Mouse (Mus musculus): ENCODE measurements around the gene Haus6. TPM values are rescaled to one million over a fixed set of nuclear protein-coding genes. Genes with fewer than 3 reads are reported as not detected.
"Not testable (repeated sequence)": the region's sequence is repeated elsewhere in the genome, so short reads cannot be mapped to it uniquely, and the experiment has no call there.

Gene Haus6
- total and polyA plus RNA-seq, 3 experiments = 37.2 to 52.7 (median 42.9) TPM

DNA sequence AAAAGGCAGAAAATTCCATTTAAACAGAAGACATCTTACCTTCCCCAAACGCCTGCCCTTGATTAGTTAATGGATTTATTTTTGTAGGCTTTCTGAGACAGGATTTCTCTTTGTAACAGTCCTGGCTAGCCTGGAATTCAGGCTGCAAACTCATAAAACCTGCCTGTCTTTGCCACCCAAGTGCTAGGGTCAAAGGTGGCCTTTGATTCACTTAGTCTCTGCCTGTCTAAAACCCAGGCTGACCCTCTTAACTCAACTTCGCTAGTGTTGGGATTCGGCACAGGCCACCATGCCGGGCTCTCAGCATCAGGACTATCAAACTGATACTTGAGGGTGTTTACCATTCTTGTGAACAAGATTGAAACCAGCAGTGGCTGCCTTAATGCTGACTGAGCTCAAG is 20.0 kb upstream of the Haus6 start:
- ATAC-seq (ENCODE audit: extremely low read depth, insufficient number of reproducible peaks, low FRiP score, poor library complexity, severe bottlenecking) = no peak
- Histone ChIP-seq H3K9me3 (replicated peaks) (0 out of 2 replicates have a peak, but pooled peaks cover 2% of the 10 kb centered on the region), H3K4me3 (ENCODE audit: low read depth, low read length) (no peak overlapping the region), H3K36me3 (replicated peaks) (no peaks in the 10 kb centered on the region), H3K4me1 (ENCODE audit: insufficient read depth, low read depth, low read length) (no peaks in the 10 kb centered on the region), H3K27me3 (ENCODE audit: insufficient read depth, low read length) (peaks cover 8% of the 10 kb centered on the region; the same call in 1 of the 2 replicates)
- TF ChIP-seq GATA2 (IDR thresholded peaks at IDR 0.05; ENCODE audit: borderline replicate concordance, low read depth, low read length) (no peak), TAL1 (conservative IDR thresholded peaks at IDR 0.05; ENCODE audit: low read depth, low read length) (no peak)
- DNase-seq (ENCODE audit: low spot score) = no peak

DNA sequence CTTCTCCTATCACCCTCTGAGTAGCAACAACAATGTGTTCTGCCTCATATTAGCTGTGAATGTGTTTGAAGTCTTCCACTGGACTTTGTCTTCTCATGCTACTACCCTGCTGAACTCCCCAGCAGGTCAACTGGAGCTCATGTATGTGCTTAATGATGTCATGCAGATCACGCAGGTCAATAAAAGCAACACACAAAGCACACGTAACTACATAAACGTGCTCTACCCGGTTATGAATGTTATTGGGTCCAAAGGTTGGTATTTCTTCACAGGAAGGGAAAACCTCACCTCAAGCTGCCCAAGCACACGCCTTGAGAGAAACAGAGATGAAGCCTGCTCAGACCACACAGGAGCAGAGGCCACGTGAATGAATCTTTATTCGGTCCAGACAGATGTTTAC is 14.6 kb upstream of the Haus6 start:
- not testable (repeated sequence) for ATAC-seq (ENCODE audit: extremely low read depth, insufficient number of reproducible peaks, low FRiP score, poor library complexity, severe bottlenecking); H3K36me3 ChIP-seq (replicated peaks); DNase-seq (ENCODE audit: low spot score)

DNA sequence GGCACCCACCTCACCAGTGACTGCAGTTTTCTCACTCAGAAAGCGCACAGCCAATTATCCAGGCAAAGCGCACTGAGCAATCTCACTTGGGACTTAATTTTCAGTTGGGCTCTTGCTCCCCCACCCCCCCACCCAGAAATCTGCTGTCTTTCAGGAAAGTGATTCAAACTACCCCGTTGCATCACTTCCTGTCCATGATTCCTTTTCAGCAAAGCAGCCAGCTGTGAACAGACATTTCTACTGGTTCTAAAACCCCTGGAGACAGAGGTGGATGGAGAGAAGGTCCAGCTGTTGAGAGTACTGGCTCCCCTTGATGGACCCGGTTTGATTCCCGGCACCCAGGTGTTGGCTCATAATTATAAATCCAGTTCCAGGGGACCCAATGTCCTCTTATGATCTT is 13.6 kb upstream of the Haus6 start:
- H3K27me3 ChIP-seq (ENCODE audit: insufficient read depth, low read length) = 0 out of 2 replicates have a peak, but pooled peaks cover 3% of the 10 kb centered on the region
- 0 out of 2 replicates have a peak, but pooled peaks cover 2% of the 10 kb centered on the region for H3K9me3 ChIP-seq (replicated peaks)
- no peak overlapping the region for H3K4me3 ChIP-seq (ENCODE audit: low read depth, low read length)
- no peak for DNase-seq (ENCODE audit: low spot score)
- no peaks in the 10 kb centered on the region for H3K4me1 ChIP-seq (ENCODE audit: insufficient read depth, low read depth, low read length)
- no peak for TF ChIP-seq POLR2AphosphoS5 (IDR thresholded peaks at IDR 0.05; ENCODE audit: insufficient replicate concordance, low read depth, low read length)
- no peak for TF ChIP-seq TAL1 (conservative IDR thresholded peaks at IDR 0.05; ENCODE audit: low read depth, low read length)
- TF ChIP-seq CTCF (IDR thresholded peaks at IDR 0.05; ENCODE audit: low read depth, low read length) = no peak
- TF ChIP-seq GATA1 (IDR thresholded peaks at IDR 0.05; ENCODE audit: borderline replicate concordance, low read length) = no peak
- TF ChIP-seq GATA2 (IDR thresholded peaks at IDR 0.05; ENCODE audit: borderline replicate concordance, low read depth, low read length) = no peak
- H3K36me3 ChIP-seq (replicated peaks) = no peaks in the 10 kb centered on the region
- ATAC-seq (ENCODE audit: extremely low read depth, insufficient number of reproducible peaks, low FRiP score, poor library complexity, severe bottlenecking) = no peak

More for the DNA sequence above, 14.6 kb upstream of the Haus6 start:
- H3K4me3 ChIP-seq (ENCODE audit: low read depth, low read length); H3K27me3 ChIP-seq (ENCODE audit: insufficient read depth, low read length); H3K4me1 ChIP-seq (ENCODE audit: insufficient read depth, low read depth, low read length); H3K9me3 ChIP-seq (replicated peaks): not testable (repeated sequence)

DNA sequence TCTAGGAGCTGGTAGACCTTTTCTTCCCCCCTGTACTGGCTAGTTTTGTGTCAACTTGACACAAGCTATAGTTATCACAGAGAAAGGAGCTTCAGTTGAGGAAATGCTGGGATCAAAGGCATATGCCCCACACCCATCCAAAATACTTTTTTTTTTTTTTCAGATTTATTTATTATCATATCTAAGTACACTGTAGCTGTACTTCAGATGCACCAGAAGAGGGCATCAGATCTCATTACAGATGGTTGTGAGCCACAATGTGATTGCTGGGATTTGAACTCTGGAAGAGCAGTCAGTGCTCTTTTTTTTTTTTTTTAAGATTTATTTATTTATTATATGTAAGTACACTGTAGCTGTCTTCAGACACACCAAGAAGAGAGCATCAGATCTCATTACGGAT is 10.7 kb upstream of the Haus6 start:
- DNase-seq (ENCODE audit: low spot score); H3K4me3 ChIP-seq (ENCODE audit: low read depth, low read length); H3K9me3 ChIP-seq (replicated peaks); H3K27me3 ChIP-seq (ENCODE audit: insufficient read depth, low read length); ATAC-seq (ENCODE audit: extremely low read depth, insufficient number of reproducible peaks, low FRiP score, poor library complexity, severe bottlenecking); H3K36me3 ChIP-seq (replicated peaks); H3K4me1 ChIP-seq (ENCODE audit: insufficient read depth, low read depth, low read length): not testable (repeated sequence)

DNA sequence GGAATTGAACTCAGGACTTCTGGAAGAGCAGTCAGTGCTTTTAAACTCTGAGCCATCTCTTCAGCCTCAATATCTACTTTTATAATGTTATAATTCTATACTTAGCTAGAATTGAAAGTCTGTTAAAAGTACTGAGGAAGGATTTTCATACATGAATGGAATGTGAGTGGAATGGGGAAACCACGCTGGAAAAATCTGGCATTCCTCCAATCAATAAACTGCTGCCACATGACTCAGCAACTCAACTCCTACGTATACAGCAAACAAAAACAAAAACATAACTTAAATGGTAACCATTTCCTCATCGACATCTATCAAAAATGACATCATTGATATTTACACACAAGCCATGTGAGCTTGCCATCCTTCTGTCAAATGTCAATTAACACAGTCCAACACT is 10.3 kb upstream of the Haus6 start:
- DNase-seq (ENCODE audit: low spot score) = no peak
- Histone ChIP-seq H3K4me3 (ENCODE audit: low read depth, low read length) (no peak overlapping the region), H3K4me1 (ENCODE audit: insufficient read depth, low read depth, low read length) (no peaks in the 10 kb centered on the region), H3K36me3 (replicated peaks) (no peaks in the 10 kb centered on the region), H3K27me3 (ENCODE audit: insufficient read depth, low read length) (peaks cover 5% of the 10 kb centered on the region; the same call in 1 of the 2 replicates), H3K9me3 (replicated peaks) (no peaks in the 10 kb centered on the region)
- no peak for ATAC-seq (ENCODE audit: extremely low read depth, insufficient number of reproducible peaks, low FRiP score, poor library complexity, severe bottlenecking)
- no peak for TF ChIP-seq POLR2AphosphoS5 (IDR thresholded peaks at IDR 0.05; ENCODE audit: insufficient replicate concordance, low read depth, low read length)
- TF ChIP-seq TAL1 (conservative IDR thresholded peaks at IDR 0.05; ENCODE audit: low read depth, low read length) = no peak
- TF ChIP-seq GATA1 (IDR thresholded peaks at IDR 0.05; ENCODE audit: borderline replicate concordance, low read length) = no peak

- Histone ChIP-seq H3K9me3 (replicated peaks) (no peaks in the 10 kb centered on the region), H3K27me3 (ENCODE audit: insufficient read depth, low read length) (peaks cover 5% of the 10 kb centered on the region; the same call in 1 of the 2 replicates), H3K4me3 (ENCODE audit: low read depth, low read length) (no peak overlapping the region), H3K36me3 (replicated peaks) (no peaks in the 10 kb centered on the region), H3K4me1 (ENCODE audit: insufficient read depth, low read depth, low read length) (no peaks in the 10 kb centered on the region)
- TF ChIP-seq TAL1 (conservative IDR thresholded peaks at IDR 0.05; ENCODE audit: low read depth, low read length) (no peak), POLR2AphosphoS5 (IDR thresholded peaks at IDR 0.05; ENCODE audit: insufficient replicate concordance, low read depth, low read length) (no peak), GATA1 (IDR thresholded peaks at IDR 0.05; ENCODE audit: borderline replicate concordance, low read length) (no peak), GATA2 (IDR thresholded peaks at IDR 0.05; ENCODE audit: borderline replicate concordance, low read depth, low read length) (no peak), CTCF (IDR thresholded peaks at IDR 0.05; ENCODE audit: low read depth, low read length) (no peak)
- no peak for DNase-seq (ENCODE audit: low spot score)
- no peak for ATAC-seq (ENCODE audit: extremely low read depth, insufficient number of reproducible peaks, low FRiP score, poor library complexity, severe bottlenecking)
Observed at GRCm38 (mm10) chr4:86620506-86620905, 8.7 kb upstream of the Haus6 start.

DNA sequence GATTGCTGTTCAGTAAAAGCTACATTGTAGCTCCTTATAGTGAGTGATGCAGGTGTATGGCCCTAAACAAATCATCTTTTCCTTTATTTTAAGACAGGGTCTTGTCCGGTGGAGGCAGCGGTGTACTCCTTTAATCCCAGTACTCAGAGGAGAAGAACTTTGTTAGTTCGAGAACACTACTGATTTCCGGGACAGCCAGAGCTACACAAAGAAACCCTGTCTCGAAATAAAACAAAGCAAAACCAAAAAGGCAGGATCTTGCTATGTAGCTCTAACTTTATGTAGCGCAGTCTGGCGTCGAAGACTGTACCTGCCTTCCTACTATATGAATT is 400 bp upstream of the Haus6 start:
- ATAC-seq (ENCODE audit: extremely low read depth, insufficient number of reproducible peaks, low FRiP score, poor library complexity, severe bottlenecking) = no peak
- no peak for DNase-seq (ENCODE audit: low spot score)
- H3K4me3 ChIP-seq (ENCODE audit: low read depth, low read length) = peak overlapping the region; percentile 99
- no peaks in the 10 kb centered on the region for H3K9me3 ChIP-seq (replicated peaks)
- H3K27me3 ChIP-seq (ENCODE audit: insufficient read depth, low read length) = no peaks in the 10 kb centered on the region
- H3K4me1 ChIP-seq (ENCODE audit: insufficient read depth, low read depth, low read length) = peaks cover 25% of the 10 kb centered on the region
- no peak for TF ChIP-seq TAL1 (conservative IDR thresholded peaks at IDR 0.05; ENCODE audit: low read depth, low read length)
- no peak for TF ChIP-seq POLR2AphosphoS5 (IDR thresholded peaks at IDR 0.05; ENCODE audit: insufficient replicate concordance, low read depth, low read length)
- no peak for TF ChIP-seq GATA1 (IDR thresholded peaks at IDR 0.05; ENCODE audit: borderline replicate concordance, low read length)
- no peak for TF ChIP-seq CTCF (IDR thresholded peaks at IDR 0.05; ENCODE audit: low read depth, low read length)
- no peak for TF ChIP-seq GATA2 (IDR thresholded peaks at IDR 0.05; ENCODE audit: borderline replicate concordance, low read depth, low read length)
- H3K36me3 ChIP-seq (replicated peaks) = peaks cover 17% of the 10 kb centered on the region

Data from G1E (cell line).